Mouse (Mus musculus) NIH3T3 (cell line): ENCODE results near the gene Trarg1.
"Not testable (repeated sequence)": the region's sequence is repeated elsewhere in the genome, so short reads cannot be mapped to it uniquely, and the experiment has no call there.

Experiments
- DNase-seq: peaks from one replicate; pipeline ENCODE4 v3.0.0-alpha.2; 2012; ENCODE audit warnings: low read depth

Trarg1 gene

GRCm38 (mm10) chr11:76679508-76679907, at the start of gene Trarg1:
TSS of gene Trarg1 (plus strand) at chr11:76679808.
- DNase-seq: not testable (repeated sequence)

DNA sequence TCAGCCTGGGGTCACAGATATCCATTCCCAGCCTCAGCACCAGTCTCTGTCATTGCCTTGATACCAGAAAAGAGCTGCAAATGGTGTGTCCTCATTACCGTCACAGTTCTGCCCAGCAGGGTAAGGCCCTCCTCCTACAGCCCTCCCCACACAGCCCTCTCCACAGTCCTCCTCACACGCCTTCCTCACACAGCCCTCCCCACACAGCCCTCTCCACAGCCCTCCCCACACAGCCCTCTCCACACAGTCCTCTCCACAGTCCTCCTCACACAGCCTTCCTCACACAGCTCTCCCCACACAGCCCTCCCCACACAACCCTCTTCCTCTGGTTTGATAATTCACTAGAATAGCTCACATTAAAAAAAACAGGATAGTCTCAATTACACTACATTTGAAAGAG, 49.6 kb upstream of the Trarg1 start:
- DNase-seq: no peak

GRCm38 (mm10) chr11:76630487-76630886, 49.1 kb upstream of the Trarg1 start:
- no peak for DNase-seq

- no peak for DNase-seq
These were observed 40.2 kb upstream of the Trarg1 start for GRCm38 (mm10) chr11:76639269-76639985.

DNA sequence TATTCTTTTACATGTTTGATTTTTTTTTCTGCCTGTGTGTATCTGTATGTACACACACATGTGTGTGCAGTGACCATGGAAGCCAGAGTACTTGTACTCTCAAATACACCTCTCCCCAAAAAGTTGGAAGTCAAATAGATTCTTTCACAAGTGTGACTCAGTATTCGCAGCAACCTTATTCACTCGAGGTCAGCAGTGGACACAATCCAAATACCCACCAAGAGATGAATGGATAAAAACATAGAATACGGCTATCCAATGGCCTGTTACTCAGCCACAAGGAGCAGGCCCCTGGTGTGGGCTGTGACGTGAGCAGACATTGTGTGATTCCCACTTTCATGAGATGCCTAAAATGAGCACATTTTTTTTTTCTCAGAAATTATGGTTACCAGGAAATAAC, 39.4 kb upstream of the Trarg1 start:
- DNase-seq: peak; percentile 55

DNA sequence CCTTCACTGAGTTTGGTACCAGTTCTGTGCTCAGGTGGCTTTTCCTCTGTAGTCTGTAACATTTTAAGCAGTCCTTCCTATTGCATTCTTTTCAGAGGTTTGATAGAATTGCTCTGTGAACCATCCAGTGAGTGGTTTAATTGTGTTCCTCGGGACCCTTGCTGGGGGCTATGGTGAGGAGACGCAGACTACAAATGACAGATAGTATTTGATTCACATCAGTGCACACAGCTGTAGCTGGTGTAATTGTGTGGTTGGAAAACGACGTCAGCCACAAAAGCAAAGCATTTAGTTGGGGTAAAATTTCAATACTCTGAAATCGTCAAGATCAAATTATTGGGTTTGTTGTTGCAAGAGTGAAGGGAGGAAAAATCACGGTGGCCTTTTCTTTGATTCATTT, 35.4 kb upstream of the Trarg1 start:
- no peak for DNase-seq

- no peak for DNase-seq
These were observed 34.6 kb upstream of the Trarg1 start for GRCm38 (mm10) chr11:76645036-76645435.

DNA sequence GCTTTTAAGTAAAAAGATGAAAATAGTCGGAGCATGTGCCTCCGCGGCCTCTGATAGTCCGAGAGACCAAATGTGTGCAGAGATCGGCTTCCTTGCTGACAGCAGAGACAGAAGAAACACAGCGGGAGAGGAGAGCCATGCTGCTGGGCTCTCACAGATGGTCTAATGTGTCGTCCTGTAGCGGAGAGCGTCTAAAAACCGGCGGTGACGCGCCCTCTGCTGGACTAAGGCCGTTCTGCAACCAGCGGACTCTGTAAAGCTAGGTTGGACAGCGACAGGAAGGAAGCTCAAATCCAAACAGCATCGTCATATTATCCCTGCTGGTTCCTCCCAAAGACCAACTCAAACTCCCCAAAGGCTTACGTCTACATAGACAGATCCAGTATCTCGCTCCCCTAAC, 33.7 kb upstream of the Trarg1 start:
- peak; percentile 97 for DNase-seq

GRCm38 (mm10) chr11:76647062-76647461, 32.5 kb upstream of the Trarg1 start:
- peak; percentile 63 for DNase-seq

DNA sequence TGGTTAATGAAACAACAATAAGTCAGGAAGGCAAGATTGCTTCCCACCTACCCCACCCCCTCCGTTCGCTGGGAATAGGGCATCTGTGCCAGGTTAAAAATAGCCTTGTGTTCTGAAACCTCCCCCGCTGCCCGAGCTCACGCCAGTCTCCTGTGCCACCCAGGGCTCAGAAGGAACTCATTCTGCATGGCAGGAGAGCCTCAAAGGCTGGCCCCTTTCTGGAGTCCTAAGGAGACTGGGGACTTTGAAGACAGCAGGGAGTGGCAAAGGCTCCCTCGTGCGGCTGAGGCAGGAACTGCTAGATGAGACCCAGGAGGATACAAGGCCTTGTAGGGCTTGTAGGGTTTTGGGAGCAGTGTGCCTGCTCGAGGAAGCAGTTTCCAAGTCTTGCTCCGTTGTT, 32.1 kb upstream of the Trarg1 start:
- DNase-seq: peak; percentile 94

GRCm38 (mm10) chr11:76650862-76651560, 28.6 kb upstream of the Trarg1 start:
- no peak for DNase-seq

GRCm38 (mm10) chr11:76652838-76653334, 26.7 kb upstream of the Trarg1 start:
- DNase-seq: no peak

- peak; percentile 84 for DNase-seq
These were observed 24.5 kb upstream of the Trarg1 start for GRCm38 (mm10) chr11:76655106-76655505.

GRCm38 (mm10) chr11:76657450-76657970, 22.1 kb upstream of the Trarg1 start:
- no peak for DNase-seq

DNA sequence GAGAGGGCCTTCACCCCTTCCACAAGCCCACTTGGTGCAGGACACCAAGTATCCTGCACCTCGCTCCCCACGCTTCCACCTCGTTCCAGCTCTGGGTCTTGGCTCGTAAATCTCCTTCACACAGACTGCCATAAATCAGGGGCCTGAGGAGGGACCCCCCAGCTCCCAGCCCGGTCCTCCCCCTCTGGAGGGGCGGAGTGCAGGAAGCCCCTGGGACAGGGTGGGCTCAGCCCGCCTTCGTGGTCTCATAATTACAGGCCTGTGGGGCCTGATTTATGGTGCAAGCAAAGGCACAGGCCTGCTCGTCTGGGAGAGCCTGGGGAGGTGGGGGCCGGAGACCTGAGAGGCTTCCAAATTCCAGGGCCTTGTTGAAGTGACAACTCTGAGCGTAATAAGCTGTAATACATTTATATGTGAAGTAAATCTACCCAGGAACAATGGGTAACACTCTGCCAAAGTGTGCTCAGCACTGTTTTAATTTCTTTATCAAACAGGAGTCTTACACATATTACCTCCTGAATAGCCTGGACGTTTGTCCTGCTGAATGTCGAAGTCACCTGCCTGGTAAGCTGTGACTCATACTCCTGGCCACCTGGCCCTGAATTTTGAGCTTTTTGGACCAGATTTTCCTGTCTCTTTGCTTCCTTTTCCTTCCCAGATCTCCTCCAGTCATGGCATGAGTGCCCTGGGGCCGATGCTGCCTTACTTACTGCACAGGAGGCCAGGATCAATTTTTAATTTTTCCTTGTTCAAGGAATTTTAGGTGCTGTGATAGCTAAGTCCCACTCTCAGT, 20.3 kb upstream of the Trarg1 start:
- DNase-seq: no peak

GRCm38 (mm10) chr11:76661790-76662468, 17.7 kb upstream of the Trarg1 start:
- no peak for DNase-seq

- no peak for DNase-seq
These were observed 13.5 kb upstream of the Trarg1 start for GRCm38 (mm10) chr11:76666002-76666649.

GRCm38 (mm10) chr11:76667807-76668206, 11.8 kb upstream of the Trarg1 start:
- DNase-seq: no peak

DNA sequence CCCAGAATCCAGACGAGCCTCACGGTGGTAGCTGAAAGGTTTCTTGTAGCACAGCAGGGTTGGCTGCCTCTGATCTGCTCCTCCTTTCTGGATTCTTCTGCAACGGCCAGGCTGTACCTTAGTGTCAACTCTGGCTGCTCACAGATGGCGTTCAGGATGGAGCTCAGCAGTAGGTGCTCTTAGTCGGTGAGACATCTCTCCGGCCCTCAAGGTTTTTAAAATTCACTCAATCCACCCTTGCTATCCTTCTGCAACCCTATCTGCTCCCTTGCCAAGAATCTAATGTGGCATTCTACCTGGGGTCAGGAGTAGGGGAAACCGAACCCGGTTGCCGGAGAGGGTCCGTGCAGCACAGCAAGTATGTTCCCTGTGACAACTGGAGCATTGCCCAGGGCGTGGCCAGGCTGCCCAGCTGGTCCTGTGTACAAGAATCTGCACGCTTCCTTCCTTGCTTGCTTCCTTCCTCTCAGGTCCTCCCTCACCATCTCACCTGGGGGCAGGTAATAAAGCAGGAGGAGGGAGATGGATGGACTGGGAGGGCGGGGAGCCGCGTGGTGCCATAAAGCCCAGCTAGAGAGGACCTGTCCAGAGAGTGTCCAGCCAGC, 7.6 kb upstream of the Trarg1 start, which contains the start of gene Bhlha9:
Gene Bhlha9, plus strand, starts transcription at position 600 of the 605 bp plus-strand sequence.
- DNase-seq: no peak

DNA sequence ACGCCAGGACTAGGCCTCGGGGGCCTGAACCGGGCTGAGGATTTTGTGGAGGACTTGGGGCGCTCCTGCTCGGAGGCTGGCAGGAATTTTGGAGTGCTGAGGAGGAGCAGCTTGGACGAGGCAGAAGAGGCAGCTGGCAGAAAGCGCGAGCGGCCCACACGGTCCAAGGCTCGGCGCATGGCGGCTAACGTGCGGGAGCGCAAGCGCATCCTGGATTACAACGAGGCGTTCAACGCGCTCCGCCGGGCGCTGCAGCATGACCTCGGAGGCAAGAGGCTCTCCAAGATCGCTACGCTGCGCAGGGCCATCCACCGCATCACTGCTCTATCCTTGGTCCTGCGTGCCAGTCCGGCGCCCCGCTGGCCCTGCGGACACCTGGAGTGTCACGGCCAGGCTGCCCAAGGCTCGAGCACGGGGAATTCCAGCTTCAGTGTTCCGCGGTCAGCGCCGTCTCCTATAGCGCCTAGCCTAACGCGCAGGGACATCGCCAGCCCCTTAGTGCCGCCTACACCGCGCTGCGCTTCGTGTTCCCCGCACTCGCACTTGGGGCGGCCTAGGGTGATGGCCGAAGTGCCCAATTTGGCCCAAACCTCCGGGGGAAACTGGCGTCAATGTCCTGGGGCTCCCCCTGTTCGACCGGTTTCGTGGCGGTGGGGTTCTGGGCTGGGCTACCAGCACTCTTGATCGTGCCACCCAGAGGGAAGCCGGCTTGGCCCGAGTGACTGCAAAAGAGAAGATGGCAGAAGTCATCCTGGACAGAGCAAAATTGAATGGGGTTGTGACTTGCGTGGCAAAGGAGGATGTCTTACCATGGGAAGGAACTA, 6.8 kb upstream of the Trarg1 start:
- no peak for DNase-seq
